Mouse (Mus musculus) E14TG2a.4 (cell line): ENCODE measurements at regions not wholly inside any gene's neighbourhood (a gene's known extent, or its start where the extent isn't known, plus 50 kb on each side); places are given as distances from the start of the nearest gene placed in this dataset.

Source experiments
- CTCF ChIP-seq: conservative IDR thresholded peaks from 2 replicates; pipeline ENCODE4 v1.5.1; 2014; ENCODE audit warnings: low read length
- NANOG ChIP-seq: IDR thresholded peaks from 2 replicates; pipeline ENCODE4 v1.6.1; 2014; ENCODE audit warnings: borderline replicate concordance, low read length, mixed read lengths

- no peak for TF ChIP-seq CTCF
- TF ChIP-seq NANOG: no peak
Measured at GRCm38 (mm10) chr12:5637571-5638275, 262.2 kb upstream of the Klhl29 start.
